Mouse (Mus musculus): ENCODE data around the gene Plcl2.

Gene Plcl2

GRCm38 (mm10) chr17:50499091-50499790, 10.0 kb upstream of the Plcl2 start:
- no peak for DNase-seq (ENCODE audit: low read depth, low spot score)

DNA sequence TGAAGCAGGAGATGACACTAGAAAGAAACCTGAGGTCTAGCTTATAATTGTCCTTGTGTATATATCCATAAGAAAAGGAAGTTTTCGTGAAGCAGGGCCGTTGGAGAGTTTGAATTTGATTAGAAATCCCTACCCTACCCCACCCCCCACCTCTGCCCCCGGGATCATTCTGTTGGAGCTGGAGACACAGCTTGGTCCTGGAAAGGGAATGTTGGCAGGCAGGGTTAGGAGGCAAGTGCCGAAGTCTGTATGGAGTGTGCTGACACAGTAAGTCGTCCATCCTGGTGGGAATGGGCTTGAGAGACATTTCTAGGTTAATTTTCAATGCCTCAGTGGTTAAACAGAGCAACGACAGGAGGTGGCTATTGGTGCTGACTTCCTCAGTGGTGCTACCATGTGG, 8.4 kb upstream of the Plcl2 start:
- DNase-seq (ENCODE audit: low read depth, low spot score), result no peak

DNA sequence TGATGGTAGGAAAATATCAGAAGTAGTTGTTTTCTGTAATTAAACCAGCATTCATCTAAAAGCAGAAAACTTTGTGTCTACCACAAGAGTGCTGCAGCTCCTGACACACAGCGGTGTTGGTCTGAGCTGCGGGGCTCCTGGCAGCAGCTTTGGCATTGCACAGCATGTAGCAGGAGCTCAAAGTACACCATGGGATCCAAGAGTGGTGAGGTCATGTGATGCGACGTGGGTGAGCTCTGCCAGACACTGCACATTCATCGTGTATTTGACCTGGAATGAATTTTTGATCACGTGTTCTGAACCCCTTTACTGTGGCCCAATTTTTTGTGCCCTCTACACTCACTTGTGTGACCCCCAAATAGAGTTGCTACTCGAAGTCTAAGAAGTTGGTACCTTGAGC, 6.1 kb upstream of the Plcl2 start:
- DNase-seq (ENCODE audit: low read depth, low spot score), result no peak

DNA sequence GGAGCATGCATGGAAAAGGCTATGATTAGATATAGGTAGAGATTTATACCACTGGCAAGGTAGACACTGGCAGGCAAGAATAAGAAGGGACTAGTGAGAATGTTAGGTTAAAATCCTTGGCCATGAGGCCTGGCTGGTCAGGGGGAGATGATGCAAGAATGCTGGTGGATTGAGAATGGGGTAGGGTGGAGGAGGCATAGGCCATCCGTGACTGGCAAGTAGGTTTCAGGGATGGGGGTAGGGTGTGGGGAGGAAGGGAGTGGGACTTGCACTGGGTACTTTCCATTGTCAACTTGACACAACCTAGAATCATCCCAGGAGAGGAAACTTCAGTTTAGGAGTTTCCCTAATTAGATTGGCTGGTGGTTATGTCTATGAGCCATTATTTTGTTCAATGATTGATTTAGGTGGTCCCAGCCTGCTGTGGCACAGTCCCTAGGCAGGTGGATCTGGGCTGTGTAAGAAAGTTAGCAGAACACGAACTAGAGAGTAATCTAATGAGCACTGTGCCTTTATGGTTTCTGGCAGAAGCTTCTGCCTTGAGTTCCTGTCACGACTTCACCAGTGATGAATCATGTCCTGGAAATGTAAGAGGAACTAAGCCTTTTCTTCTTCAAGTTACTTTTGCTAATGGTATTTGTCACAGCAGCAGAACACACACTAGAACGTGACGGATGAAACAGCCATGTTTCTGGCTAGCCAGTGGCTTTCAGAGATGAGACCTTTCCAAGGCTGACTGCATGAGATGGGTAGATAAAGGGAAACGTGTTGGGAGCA, 4.9 kb upstream of the Plcl2 start:
- DNase-seq (ENCODE audit: low read depth, low spot score), result no peak

DNA sequence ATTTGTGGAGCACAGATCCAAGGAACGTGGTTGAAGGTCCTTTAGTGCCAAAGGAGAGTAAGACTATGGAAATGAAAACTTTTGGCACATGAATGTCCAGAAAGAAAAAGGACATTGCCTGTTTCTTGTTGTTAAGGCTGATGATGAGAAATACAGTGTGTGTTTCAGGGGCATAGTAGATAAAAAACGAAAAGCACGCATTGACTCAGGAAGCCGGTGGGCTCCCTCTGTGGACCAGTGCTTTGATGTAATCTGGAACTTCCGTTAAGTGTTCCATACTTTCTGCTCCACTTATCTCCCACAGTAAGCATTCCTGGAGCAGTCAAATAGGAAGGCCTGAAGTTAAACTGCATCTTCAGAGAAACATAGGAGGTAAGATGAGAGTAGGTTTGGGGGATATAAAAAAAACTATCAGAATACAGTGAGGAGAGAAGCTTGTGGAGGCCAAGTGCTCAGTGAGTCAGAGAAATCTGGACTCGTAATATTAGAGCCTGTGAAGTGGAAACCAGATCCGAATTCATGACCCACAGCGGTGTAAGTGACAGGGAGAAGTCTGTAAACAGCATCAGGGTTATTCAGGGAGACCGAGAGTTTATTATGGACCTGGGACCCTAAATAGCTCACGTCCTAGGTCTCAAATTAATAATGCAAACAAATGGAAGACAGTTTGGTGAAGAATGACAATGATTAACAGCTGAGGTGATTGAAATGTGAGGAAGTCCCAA, 3.1 kb upstream of the Plcl2 start:
- peak; percentile 86 for DNase-seq (ENCODE audit: low read depth, low spot score)

DNA sequence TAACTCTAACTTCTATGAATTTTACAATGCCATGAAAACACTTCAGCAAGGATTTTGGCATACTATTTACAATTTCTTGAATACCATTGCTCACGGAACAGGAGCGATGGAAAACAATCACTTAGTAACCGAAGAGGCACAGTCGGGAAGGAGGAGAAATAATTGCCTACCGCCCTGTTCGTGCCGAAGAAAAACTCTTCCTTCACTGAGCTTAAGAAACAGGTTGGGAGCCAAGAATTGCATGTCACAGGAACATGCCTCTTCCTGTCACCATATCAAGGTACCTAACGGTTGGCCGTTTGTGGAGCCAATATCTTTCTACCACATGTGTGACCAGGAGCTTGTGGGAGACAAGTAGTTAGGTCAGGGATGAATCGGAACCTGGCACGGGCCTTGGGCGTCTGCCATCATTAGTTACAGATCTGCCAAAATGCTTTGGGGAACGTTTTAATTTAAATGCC, 2.3 kb upstream of the Plcl2 start:
- DNase-seq (ENCODE audit: low read depth, low spot score), result peak; percentile 58

DNA sequence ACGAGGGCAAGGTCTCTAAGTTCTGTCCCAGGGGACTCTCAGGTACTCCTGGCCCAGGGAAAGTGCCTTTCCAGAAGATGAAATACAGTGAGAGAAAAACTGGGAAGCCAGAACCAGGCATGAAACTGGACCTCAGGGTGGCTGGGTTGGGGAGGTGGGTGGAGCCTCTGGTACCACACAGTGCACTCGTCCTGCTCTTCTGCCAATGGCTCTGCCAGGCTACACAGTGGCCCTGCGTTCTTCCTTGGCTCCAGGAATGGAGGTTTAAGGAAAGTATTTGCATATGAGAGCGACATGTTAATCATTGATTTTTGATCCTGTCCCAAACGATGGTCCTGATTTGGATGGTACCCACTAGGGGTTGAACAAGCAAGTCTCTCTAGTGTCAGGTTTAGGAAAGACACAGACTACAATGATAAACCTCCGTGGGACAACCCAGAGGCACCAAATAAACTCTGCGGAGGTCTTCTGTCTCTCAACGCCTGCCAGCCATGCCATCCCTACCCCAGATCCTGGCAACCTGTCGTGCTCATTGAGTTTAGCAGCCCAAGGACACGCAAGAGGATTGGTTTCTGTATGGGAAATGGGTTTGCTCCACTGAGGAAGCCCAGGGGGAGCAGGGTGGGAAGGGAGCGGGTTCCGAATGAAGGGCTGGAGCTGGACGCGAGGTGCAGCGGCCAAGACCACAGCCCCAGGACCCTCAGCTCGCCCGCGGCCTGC, 988 bp upstream of the Plcl2 start:
- peak; percentile 62 for DNase-seq (ENCODE audit: low read depth, low spot score)

DNA sequence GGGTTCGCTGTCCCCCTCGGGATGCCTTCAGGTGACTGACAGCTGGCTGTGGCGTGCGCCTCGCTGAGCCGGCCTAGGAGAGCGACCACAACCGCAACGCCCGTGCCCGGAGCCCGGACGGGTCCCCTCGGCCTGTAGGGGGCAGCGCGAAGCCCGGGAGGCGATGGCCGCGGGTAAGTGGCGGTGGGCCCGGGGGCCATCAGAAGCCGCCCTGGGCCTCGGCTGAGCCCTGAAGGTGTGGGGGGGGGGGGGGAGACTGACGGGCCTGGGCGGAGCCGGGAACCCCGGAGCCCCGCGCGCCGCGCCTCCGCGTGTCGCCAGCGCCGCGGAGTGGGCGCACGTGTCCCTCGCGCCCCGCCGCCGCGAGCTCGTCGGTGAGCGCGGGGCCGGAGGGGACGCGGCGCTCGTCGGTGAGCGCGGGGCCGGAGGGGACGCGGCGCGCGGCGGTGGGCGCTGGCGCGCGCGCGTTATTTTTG, 390 bp upstream of the Plcl2 start:
- DNase-seq (ENCODE audit: low read depth, low spot score), result peak; percentile 68

GRCm38 (mm10) chr17:50510279-50510678, 1.1 kb downstream of the Plcl2 start:
- no peak for DNase-seq (ENCODE audit: low read depth, low spot score)

DNA sequence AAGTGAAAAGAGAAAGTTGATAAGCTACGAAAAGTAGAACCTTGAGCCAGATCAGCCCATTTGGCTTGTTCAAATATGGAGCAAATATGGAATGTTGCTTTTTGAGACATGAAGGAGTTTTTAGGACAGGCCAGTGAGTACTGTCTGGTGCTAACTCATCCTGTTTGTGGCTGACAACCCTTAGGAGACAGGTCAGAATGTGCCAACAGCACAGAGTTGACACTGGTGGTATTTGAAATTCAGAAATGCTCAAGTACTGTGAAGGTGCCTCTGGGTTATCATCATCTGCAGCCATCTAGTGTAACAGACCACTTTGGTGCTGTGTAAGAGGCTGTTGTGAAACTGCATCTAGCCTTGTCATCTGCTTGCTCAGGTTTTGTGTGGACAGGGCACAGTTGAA, 1.5 kb downstream of the Plcl2 start:
- DNase-seq (ENCODE audit: low read depth, low spot score), result no peak

DNA sequence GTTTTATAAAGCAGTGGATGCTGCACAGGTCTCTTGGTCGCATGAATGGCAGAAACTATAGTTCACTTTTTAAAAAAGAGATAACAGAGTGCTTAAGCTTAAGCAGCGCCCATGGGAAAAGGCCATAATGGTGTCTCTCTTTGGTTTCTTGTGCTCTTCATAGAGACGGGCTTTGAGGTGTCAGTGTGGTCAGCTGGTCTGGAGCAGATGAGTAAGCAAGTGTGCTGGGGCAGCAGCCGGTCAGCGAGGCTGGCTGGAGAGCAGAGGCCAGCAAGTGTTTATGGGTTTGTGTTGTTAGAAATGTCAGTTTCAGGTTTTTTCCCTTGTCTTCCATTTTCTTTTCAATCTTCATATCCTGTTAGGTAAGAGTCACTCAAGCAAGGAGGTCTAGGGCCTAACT, 3.0 kb downstream of the Plcl2 start:
- no peak for DNase-seq (ENCODE audit: low read depth, low spot score)

GRCm38 (mm10) chr17:50512841-50513240, 3.6 kb downstream of the Plcl2 start:
- DNase-seq (ENCODE audit: low read depth, low spot score), result no peak

DNA sequence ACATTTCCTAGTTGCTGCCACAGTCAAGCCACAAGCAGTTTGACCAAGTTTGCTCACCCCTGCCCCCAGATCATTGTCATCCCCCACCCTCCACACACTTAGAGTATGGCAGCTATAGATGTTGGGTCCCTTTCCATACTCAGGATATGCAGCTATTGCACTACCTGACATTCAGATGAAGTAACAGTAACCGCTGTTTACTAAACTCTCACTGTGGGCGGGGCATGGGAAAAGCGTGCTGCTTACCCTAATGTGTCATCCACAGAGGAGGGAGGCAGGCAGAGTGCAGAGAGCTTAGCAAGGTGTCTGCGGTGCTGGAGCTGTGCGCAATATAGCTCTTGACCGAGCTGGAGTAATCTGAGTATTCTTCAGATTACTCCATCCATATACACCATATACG, 4.2 kb downstream of the Plcl2 start:
- no peak for DNase-seq (ENCODE audit: low read depth, low spot score)

GRCm38 (mm10) chr17:50514012-50514411, 4.8 kb downstream of the Plcl2 start:
- no peak for DNase-seq (ENCODE audit: low read depth, low spot score)

GRCm38 (mm10) chr17:50515926-50516325, 6.7 kb downstream of the Plcl2 start:
- no peak for DNase-seq (ENCODE audit: low read depth, low spot score)

- DNase-seq (ENCODE audit: low read depth, low spot score), result no peak
Measured at GRCm38 (mm10) chr17:50517781-50518415, 8.7 kb downstream of the Plcl2 start.

DNA sequence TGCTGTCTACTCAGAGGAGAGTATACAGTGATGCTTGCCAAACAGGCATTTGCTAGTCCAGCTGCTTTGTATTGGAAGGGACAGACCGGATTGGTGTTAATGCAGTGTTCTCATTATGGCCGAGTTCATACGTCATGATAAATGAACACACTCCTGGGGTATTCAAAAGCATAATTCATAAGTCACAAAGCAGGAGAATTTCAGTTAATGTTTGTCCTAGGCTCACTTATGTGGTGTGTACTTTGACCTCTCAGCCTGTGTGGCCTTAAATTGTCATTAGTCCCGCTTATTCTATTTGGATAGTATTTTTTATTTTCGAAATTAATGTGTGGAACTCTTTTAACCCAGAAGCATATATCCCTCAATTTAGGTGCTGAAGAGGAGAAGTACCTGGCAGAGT, 10.4 kb downstream of the Plcl2 start:
- DNase-seq (ENCODE audit: low read depth, low spot score), result no peak

DNA sequence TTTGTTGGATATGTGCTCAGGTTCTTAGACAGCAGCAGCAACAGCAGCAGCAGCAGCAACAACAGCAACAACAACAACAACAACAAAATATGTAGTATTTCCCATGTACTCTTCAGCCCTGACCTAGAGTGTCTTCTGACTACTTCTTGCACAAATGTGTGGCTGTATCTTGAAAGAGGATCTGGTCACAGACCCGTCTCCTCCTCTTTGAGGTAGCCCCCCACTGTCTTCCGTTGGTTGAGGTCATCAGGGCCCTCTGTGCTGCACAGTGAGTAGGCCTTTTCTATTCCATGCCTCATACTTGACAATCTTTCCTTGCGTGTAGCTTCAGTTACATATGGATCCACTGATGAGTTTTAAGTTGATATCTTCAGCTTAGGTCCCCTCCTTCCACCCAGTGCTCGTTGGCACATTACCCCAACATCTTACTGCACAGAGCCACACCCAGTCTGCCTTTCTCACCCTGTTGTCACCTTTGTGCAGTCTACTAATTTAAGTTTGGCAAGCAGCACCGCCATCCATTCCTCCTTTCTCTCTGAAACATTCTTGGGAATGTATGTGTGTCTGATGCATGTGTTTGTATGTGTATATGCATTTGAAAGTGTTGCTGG, 13.4 kb downstream of the Plcl2 start:
- no peak for DNase-seq (ENCODE audit: low read depth, low spot score)

GRCm38 (mm10) chr17:50524970-50525369, 15.8 kb downstream of the Plcl2 start:
- DNase-seq (ENCODE audit: low read depth, low spot score), result no peak

GRCm38 (mm10) chr17:50525821-50526220, 16.6 kb downstream of the Plcl2 start:
- DNase-seq (ENCODE audit: low read depth, low spot score), result no peak

- no peak for DNase-seq (ENCODE audit: low read depth, low spot score)
Measured at GRCm38 (mm10) chr17:50530089-50530488, 20.9 kb downstream of the Plcl2 start.
